Mouse (Mus musculus) lung, postnatal 4 days (tissue): Measurements from ENCODE around the gene Arhgap45.

Experiments
- DNase-seq, 2 experiments: peaks; one replicate each; pipeline ENCODE4 v3.0.0; 2021

Arhgap45 gene

DNA sequence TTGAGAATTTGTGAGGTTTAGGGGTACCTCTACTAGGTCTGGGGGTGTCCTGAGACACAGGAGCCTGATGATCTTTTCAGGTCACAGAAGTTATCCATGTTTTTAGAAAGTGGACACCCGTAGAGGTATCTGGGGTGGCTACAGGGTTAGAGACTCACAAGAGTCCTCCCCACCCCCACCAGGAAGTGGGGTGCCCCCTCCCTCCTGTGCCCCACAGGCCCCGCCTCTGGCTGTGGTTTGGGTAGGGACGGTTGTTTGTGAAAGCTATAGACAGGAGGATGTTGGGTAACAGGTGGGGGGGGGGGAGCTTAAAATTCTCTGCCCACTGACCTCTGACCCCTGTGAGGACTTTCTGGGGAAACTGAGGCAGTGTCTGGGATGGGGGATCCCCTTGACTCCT is 908 bp downstream of the Arhgap45 start:
- DNase-seq, result peak; percentile 84 to 85

GRCm38 (mm10) chr10:80017771-80018170 is 1.3 kb downstream of the Arhgap45 start:
- DNase-seq, result no peak

GRCm38 (mm10) chr10:80018739-80019297 is 2.4 kb downstream of the Arhgap45 start:
- peak; percentile 68 to 78 for DNase-seq

DNA sequence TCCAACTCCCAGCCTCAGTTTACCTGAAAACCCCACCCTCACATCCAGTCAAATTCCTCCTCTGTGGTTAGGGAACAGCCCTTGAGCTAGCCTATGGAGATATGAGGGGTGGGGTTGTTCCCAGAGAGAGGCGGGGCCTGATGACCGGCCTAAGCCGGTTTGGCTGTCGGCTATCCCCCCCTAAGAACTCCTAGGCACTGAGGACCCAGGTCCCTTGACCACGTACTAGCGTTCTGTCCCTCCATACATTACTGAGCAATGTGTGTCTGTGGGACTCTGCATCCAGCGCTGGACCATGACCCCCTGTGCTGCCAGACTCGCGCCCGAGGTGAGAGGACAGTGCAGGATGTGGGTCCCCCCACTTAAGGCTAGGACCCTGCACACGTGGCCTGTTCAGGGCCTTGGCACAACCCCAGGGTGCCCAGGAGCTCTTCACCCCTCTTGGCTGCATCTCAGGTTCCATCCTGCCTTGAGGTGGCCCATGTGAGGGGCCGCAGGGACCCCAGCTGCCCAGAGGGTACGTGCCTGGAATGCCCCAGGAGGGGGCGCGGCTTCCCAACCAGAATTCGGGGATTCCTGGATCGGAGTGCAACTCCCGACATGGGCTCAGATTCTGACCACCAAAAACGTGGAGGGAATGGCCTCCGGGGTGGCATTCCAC is 3.1 kb downstream of the Arhgap45 start:
- peak in 1 of 2 experiments; percentile 53 for DNase-seq

DNA sequence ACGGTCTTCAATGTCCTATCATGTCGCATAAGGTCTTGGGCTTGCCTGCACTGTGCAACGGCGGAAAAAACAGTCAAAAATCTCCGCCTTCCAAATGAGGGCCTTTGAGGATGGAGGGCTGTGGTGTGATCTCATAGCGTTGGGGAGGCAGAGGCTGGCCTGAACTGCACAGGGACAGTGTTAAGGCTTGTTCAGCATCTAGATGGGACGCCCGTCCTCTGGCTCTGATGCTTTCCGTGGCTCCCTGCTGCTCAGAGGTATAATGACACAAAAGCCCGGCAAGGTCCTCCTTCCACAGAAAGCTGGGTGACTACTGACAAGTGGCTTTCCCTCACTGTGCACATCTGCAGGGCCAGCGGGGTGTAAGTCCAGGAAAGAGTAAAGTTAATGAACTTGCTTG is 3.7 kb downstream of the Arhgap45 start:
- no peak for DNase-seq

DNA sequence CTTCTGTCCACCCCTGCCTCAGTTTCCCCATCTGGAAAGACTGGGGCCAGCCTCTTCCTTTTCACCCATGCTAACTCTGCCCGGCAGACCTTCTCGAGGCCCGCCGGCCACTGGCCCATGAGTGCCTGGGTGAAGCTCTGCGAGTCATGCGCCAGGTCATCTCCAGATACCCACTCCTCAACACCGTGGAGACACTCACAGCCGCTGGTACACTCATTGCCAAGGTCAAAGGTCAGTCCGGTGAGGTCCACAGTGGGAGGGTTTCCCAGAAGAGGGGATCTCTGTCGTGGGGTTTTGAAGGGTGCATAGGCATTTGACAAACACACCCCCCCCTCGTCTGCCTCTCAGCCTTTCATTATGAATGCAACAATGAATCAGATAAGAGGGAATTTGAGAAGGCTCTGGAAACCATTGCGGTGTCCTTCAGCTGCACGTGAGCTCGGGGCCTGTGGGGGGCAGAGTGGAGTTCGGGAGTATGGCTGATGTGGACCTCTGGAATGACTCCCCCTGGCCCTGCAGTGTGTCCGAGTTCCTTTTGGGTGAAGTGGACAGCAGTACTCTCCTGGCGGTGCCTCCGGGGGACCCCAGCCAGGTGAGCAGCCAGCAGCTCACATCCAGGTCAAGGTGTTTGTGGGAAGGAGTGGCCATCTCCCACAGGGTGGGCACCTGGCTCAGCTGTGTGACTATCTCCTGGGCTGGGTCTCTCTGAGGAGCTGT is 4.3 kb downstream of the Arhgap45 start:
- DNase-seq, result no peak

GRCm38 (mm10) chr10:80021320-80021641 is 4.8 kb downstream of the Arhgap45 start:
- DNase-seq, result no peak

GRCm38 (mm10) chr10:80022164-80022563 is 5.7 kb downstream of the Arhgap45 start:
- no peak for DNase-seq

- no peak for DNase-seq
These were observed 6.4 kb downstream of the Arhgap45 start for GRCm38 (mm10) chr10:80022806-80023205.

- DNase-seq, result no peak
These were observed 7.3 kb downstream of the Arhgap45 start for GRCm38 (mm10) chr10:80023758-80024157.

GRCm38 (mm10) chr10:80024229-80025043 is 8.0 kb downstream of the Arhgap45 start:
- no peak for DNase-seq

- DNase-seq, result no peak
These were observed 8.5 kb downstream of the Arhgap45 start for GRCm38 (mm10) chr10:80025044-80025347.

DNA sequence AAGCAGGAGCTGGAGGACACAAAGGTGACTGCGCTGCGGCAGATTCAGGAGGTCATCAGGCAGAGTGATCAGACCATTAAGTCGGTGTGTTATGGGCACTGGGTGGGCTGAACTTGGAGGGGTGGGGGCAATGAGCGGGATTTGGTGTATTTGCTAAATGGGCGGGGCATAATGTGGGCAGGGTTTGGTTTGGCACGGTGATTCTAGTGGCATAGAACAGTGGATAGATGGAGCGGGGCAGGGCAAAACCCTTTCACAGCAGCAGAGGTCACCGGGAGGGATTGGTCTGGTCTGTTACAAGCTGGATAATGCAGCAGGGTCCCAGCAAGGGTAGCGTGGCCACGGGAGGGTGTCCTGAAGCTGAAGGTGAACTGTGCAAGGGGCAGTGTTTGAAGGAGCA is 9.0 kb downstream of the Arhgap45 start:
- no peak for DNase-seq

DNA sequence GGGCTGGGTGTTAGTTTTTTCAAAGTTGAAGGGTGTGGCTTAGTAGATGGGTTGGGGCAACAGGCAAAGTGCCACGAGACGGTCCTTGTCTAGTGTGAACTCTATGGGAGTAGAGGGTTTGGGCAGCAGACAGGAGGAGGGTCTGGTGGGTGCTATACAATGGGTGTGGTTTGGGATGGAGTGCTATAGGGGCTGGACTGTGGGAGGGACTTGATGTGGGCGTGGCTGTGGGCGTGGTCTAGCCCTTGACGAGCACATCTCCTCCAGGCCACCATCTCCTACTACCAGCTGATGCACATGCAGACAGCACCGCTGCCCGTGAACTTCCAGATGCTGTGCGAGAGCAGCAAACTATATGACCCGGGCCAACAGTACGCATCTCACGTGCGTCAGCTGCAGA is 9.4 kb downstream of the Arhgap45 start:
- no peak for DNase-seq

GRCm38 (mm10) chr10:80027681-80028520 is 11.4 kb downstream of the Arhgap45 start:
- no peak for DNase-seq

- no peak for DNase-seq
These were observed 12.0 kb downstream of the Arhgap45 start for GRCm38 (mm10) chr10:80028521-80028846.

GRCm38 (mm10) chr10:80030191-80030590 is 13.7 kb downstream of the Arhgap45 start:
- DNase-seq, result no peak

GRCm38 (mm10) chr10:80030736-80031135 is 14.3 kb downstream of the Arhgap45 start:
- no peak for DNase-seq

- DNase-seq, result peak; percentile 85 to 86
These were observed 16.5 kb downstream of the Arhgap45 start for GRCm38 (mm10) chr10:80032799-80033480.

- peak; percentile 67 to 75 for DNase-seq
These were observed 17.3 kb downstream of the Arhgap45 start for GRCm38 (mm10) chr10:80033511-80034391.

DNA sequence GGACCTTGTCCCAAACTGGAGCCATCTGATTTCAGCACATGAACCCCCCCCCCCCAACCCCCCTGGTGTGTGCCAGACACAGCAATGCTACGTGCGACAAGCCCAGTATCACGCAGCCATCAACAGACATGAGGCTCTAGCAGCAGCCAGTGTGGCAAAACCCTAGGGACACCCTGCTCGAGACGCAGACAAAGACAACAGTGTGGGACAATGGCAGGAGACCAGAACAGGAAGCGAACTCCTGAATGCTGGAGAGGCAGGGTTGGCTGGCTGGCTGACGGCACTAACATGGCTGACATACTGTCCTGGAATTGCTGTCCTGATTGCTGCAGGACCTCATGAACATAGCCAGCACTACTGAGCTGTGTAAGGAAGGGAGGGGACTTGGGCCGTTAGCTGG is 18.7 kb downstream of the Arhgap45 start:
- no peak for DNase-seq
